Mouse (Mus musculus): ENCODE results near the gene Slc13a5.

DNA sequence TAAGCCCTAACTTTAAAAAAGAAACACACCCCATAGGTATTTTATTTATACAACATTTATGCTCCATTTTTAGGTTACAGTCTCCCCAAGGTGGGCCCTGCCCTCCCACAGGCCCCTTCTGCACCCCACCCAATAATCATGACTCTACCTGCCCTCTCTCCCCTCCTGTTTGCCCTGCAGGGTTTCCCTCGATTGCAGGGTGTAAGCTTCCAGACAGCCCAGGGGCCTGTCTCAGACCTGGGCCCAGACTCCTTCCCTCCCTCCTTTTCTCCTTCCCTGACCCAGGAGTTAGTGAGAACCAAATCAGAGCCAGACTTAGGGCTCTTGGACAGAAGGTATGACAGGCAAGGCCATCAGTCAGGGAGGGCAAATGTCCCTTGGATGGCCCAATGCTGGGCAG is 34.0 kb downstream of the Slc13a5 start:
- TF ChIP-seq KAT2A (conservative IDR thresholded peaks at IDR 0.05; ENCODE audit: low read depth, low read length) (no peak), GATA1 (IDR thresholded peaks at IDR 0.05; ENCODE audit: low read depth, low read length) (no peak)

All from MEL (cell line).